Mouse (Mus musculus) CH12.LX (cell line): ENCODE results near the gene Cep97. TPM values are rescaled to one million over a fixed set of nuclear protein-coding genes. Genes with fewer than 3 reads are reported as not detected.

Experiments used
- DNase-seq: peaks from one replicate; pipeline ENCODE4 v3.0.0-alpha.2; 2013; ENCODE audit errors: extremely low read depth
- H3K27ac ChIP-seq: 2 replicates; pipeline ENCODE4 v1.5.1; 2012; ENCODE audit warnings: low read depth, mild to moderate bottlenecking, control low read depth, moderate library complexity; ENCODE audit not compliant: insufficient read depth
- H3K27me3 ChIP-seq: replicated peaks from 2 replicates; pipeline ENCODE3; 2012; ENCODE audit warnings: inconsistent platforms
- H3K36me3 ChIP-seq, 2 experiments: replicated peaks in 1 of 2; 2 replicates each; pipeline versions ENCODE3 to v1.6.1; 2012; ENCODE audit warnings: inconsistent platforms in 1 of 2, low read length in 1 of 2, mild to moderate bottlenecking in 1 of 2, mixed read lengths in 1 of 2, moderate library complexity in 1 of 2; ENCODE audit not compliant: control insufficient read depth in 1 of 2, insufficient read depth in 1 of 2
- H3K4me1 ChIP-seq, 2 experiments: 2 replicates each; pipeline ENCODE4 v1.6.1; 2012; ENCODE audit warnings: inconsistent platforms in 1 of 2, moderate library complexity in 1 of 2; ENCODE audit not compliant: insufficient read depth in 2 of 2, control insufficient read depth in 1 of 2
- H3K4me2 ChIP-seq: 2 replicates; pipeline ENCODE4 v1.6.1; 2012; ENCODE audit warnings: low read depth, mild to moderate bottlenecking, control low read depth; ENCODE audit not compliant: poor library complexity, insufficient read depth, severe bottlenecking
- H3K4me3 ChIP-seq, 3 experiments: fragments of 150-350 bp in 1 of 3; sonication (generic) in 1 of 3; replicated peaks in 1 of 3; 2 replicates each; pipeline versions ENCODE3 to v1.5.1; 2011 to 2012; ENCODE audit warnings: low read depth in 2 of 3, low read length in 2 of 3, mild to moderate bottlenecking in 2 of 3, moderate library complexity in 2 of 3, control low read depth in 1 of 3, improper control_type of control experiment in 1 of 3, inconsistent platforms in 1 of 3, mixed read lengths in 1 of 3; ENCODE audit not compliant: poor library complexity in 1 of 3
- H3K79me2 ChIP-seq: replicated peaks from 2 replicates; pipeline ENCODE4 v1.6.1; 2012; ENCODE audit warnings: mild to moderate bottlenecking, moderate library complexity; ENCODE audit not compliant: control insufficient read depth, poor library complexity, insufficient read depth, severe bottlenecking; ENCODE audit errors: extremely low read depth
- H3K9ac ChIP-seq: 2 replicates; pipeline ENCODE4 v1.6.1; 2012; ENCODE audit warnings: low read depth, mild to moderate bottlenecking, control low read depth, moderate library complexity; ENCODE audit not compliant: insufficient read depth
- H3K9me3 ChIP-seq: replicated peaks from 2 replicates; pipeline ENCODE3; 2012; ENCODE audit warnings: low read length, inconsistent platforms, mixed read lengths
- BHLHE40 ChIP-seq: IDR thresholded peaks from 2 replicates; pipeline ENCODE4 v1.6.1; 2011; ENCODE audit warnings: mild to moderate bottlenecking, low read depth, low read length, improper control_type of control experiment
- CHD1 ChIP-seq: IDR thresholded peaks from 2 replicates; pipeline ENCODE4 v1.6.1; 2012; ENCODE audit warnings: low read depth, low read length, improper control_type of control experiment, inconsistent platforms
- CHD2 ChIP-seq: IDR thresholded peaks from 2 replicates; pipeline ENCODE4 v1.6.1; 2011; ENCODE audit warnings: low read length, improper control_type of control experiment
- E2F4 ChIP-seq: IDR thresholded peaks from 2 replicates; pipeline ENCODE4 v1.6.1; 2011; ENCODE audit warnings: low read depth, low read length, improper control_type of control experiment; ENCODE audit not compliant: insufficient replicate concordance
- ELF1 ChIP-seq: IDR thresholded peaks from 2 replicates; pipeline ENCODE4 v1.6.1; 2014; ENCODE audit warnings: low read depth, mild to moderate bottlenecking, inconsistent platforms, low read length, improper control_type of control experiment
- EP300 ChIP-seq: IDR thresholded peaks from 2 replicates; pipeline ENCODE4 v1.6.1; 2011; ENCODE audit warnings: low read length, improper control_type of control experiment
- GABPA ChIP-seq: IDR thresholded peaks from 2 replicates; pipeline ENCODE4 v1.6.1; 2012; ENCODE audit warnings: low read depth, low read length, improper control_type of control experiment, inconsistent platforms; ENCODE audit not compliant: insufficient replicate concordance
- HCFC1 ChIP-seq: IDR thresholded peaks from 2 replicates; pipeline ENCODE4 v1.6.1; 2012; ENCODE audit warnings: low read depth, mild to moderate bottlenecking, inconsistent platforms, low read length, improper control_type of control experiment
- IRF4 ChIP-seq: IDR thresholded peaks from 2 replicates; pipeline ENCODE4 v1.6.1; 2014; ENCODE audit warnings: low read depth, mild to moderate bottlenecking, inconsistent platforms, low read length, improper control_type of control experiment
- JUN ChIP-seq: IDR thresholded peaks from 2 replicates; pipeline ENCODE4 v1.6.1; 2011; ENCODE audit warnings: low read depth, mild to moderate bottlenecking, low read length, improper control_type of control experiment, moderate library complexity; ENCODE audit not compliant: insufficient read depth
- KAT2A ChIP-seq: IDR thresholded peaks from 2 replicates; pipeline ENCODE4 v1.6.1; 2012; ENCODE audit warnings: low read length, improper control_type of control experiment, inconsistent platforms; ENCODE audit not compliant: insufficient replicate concordance
- MAFK ChIP-seq: IDR thresholded peaks from 2 replicates; pipeline ENCODE4 v1.6.1; 2011; ENCODE audit warnings: low read length, improper control_type of control experiment; ENCODE audit not compliant: insufficient replicate concordance
- MAX ChIP-seq: IDR thresholded peaks from 2 replicates; pipeline ENCODE4 v1.6.1; 2011; ENCODE audit warnings: low read length, improper control_type of control experiment
- MEF2A ChIP-seq: IDR thresholded peaks from 2 replicates; pipeline ENCODE4 v1.6.1; 2014; ENCODE audit warnings: low read depth, mild to moderate bottlenecking, inconsistent platforms, low read length, improper control_type of control experiment, borderline replicate concordance
- MXI1 ChIP-seq: IDR thresholded peaks from 2 replicates; pipeline ENCODE4 v1.6.1; 2011; ENCODE audit warnings: mild to moderate bottlenecking, low read depth, low read length, improper control_type of control experiment
- NELFE ChIP-seq: IDR thresholded peaks from 2 replicates; pipeline ENCODE4 v1.6.1; 2011; ENCODE audit warnings: low read depth, low read length, improper control_type of control experiment
- NRF1 ChIP-seq: IDR thresholded peaks from 2 replicates; pipeline ENCODE4 v1.6.1; 2014; ENCODE audit warnings: low read depth, mild to moderate bottlenecking, inconsistent platforms, low read length, improper control_type of control experiment, moderate library complexity
- POLR2A ChIP-seq: IDR thresholded peaks from 2 replicates; pipeline ENCODE4 v1.6.1; 2011; ENCODE audit warnings: low read depth, mild to moderate bottlenecking, improper control_type of control experiment, low read length
- POLR2AphosphoS2 ChIP-seq: IDR thresholded peaks from 2 replicates; pipeline ENCODE4 v1.6.1; 2011; ENCODE audit warnings: low read depth, low read length, improper control_type of control experiment
- RAD21 ChIP-seq: IDR thresholded peaks from 2 replicates; pipeline ENCODE4 v1.6.1; 2011; ENCODE audit warnings: low read depth, mild to moderate bottlenecking, low read length, improper control_type of control experiment, moderate library complexity
- RCOR1 ChIP-seq: conservative IDR thresholded peaks from 2 replicates; pipeline ENCODE4 v1.6.1; 2012; ENCODE audit warnings: low read depth, mild to moderate bottlenecking, inconsistent platforms, low read length, improper control_type of control experiment
- SIN3A ChIP-seq: IDR thresholded peaks from 2 replicates; pipeline ENCODE4 v1.6.1; 2012; ENCODE audit warnings: low read length, improper control_type of control experiment, inconsistent platforms
- SMC3 ChIP-seq: IDR thresholded peaks from 2 replicates; pipeline ENCODE4 v1.6.1; 2011; ENCODE audit warnings: low read depth, low read length, improper control_type of control experiment
- TBP ChIP-seq: conservative IDR thresholded peaks from 2 replicates; pipeline ENCODE4 v1.6.1; 2011; ENCODE audit warnings: low read depth, low read length, improper control_type of control experiment
- UBTF ChIP-seq: IDR thresholded peaks from 2 replicates; pipeline ENCODE4 v1.6.1; 2012; ENCODE audit warnings: low read depth, mild to moderate bottlenecking, inconsistent platforms, low read length, improper control_type of control experiment, moderate library complexity
- USF1 ChIP-seq: IDR thresholded peaks from 2 replicates; pipeline ENCODE4 v1.6.1; 2014; ENCODE audit warnings: low read depth, mild to moderate bottlenecking, inconsistent platforms, low read length, improper control_type of control experiment
- USF2 ChIP-seq: conservative IDR thresholded peaks from 2 replicates; pipeline ENCODE4 v1.6.1; 2011; ENCODE audit warnings: low read depth, low read length, improper control_type of control experiment
- ZKSCAN1 ChIP-seq: IDR thresholded peaks from 2 replicates; pipeline ENCODE4 v1.6.1; 2012; ENCODE audit warnings: low read depth, inconsistent platforms, low read length, improper control_type of control experiment, borderline replicate concordance
- ZMIZ1 ChIP-seq: IDR thresholded peaks from 2 replicates; pipeline ENCODE4 v1.6.1; 2012; ENCODE audit warnings: low read depth, mild to moderate bottlenecking, inconsistent platforms, low read length, improper control_type of control experiment
- ZNF384 ChIP-seq: IDR thresholded peaks from 2 replicates; pipeline ENCODE4 v1.6.1; 2012; ENCODE audit warnings: low read depth, low read length, improper control_type of control experiment, inconsistent platforms
- dilution Hi-C: fragments of 300-500 bp; cut with MboI; formaldehyde crosslinking; loops from 2 replicates; pipeline ENCODE4 v1.14.3; 2020; ENCODE audit warnings: low sequenced_read_pairs; ENCODE audit not compliant: extremely low pct_unique_long_range_greater_than_20kb, extremely low pct_ligation_motif_present
- in situ Hi-C: fragments of 300-500 bp; cut with MboI; formaldehyde crosslinking; loops from 3 replicates; pipeline ENCODE4 v1.14.3; 2019; ENCODE audit warnings: low sequenced_read_pairs, low pct_ligation_motif_present, low pct_unique_long_range_greater_than_20kb, mixed read lengths
- polyA plus RNA-seq: library from polyadenylated mRNA; unstranded; fragments of >175 nt; gene quantifications from 2 replicates; pipeline ENCODE4 v1.2.1, GENCODE M21; 2012; ENCODE audit warnings: low read depth; ENCODE audit not compliant: insufficient read length
- total RNA-seq, 2 experiments: library from RNA; depleted of rRNA; stranded (reverse); fragments of 300-350 nt in 1 of 2; fragments of >200 nt in 1 of 2; gene quantifications; 2 replicates each; pipeline ENCODE4 v1.2.3; 2012 to 2014

The Cep97 gene
- total and polyA plus RNA-seq, 3 experiments: 19.2 to 27.5 (median 24.9) TPM

- Histone ChIP-seq H3K4me2 (peak overlapping the region; percentile 82), H3K4me1 (peaks cover 3 to 47% of the 10 kb centered on the region in 2 experiments), H3K9me3 (no peaks in the 10 kb centered on the region), H3K4me3 (peak overlapping the region; percentile 78 to 99 (median 98)), H3K36me3 (peaks cover 20 to 54% of the 10 kb centered on the region in 2 experiments), H3K9ac (peak overlapping the region; percentile 22), H3K27me3 (no peaks in the 10 kb centered on the region), H3K79me2 (peaks cover 80% of the 10 kb centered on the region), H3K27ac (no peak overlapping the region)
- peak; percentile 57 for DNase-seq
- in situ Hi-C loops: loop anchor here (10.0 kb wide), 1 partner anchor 90 kb away; no protein-coding TSS in a partner anchor
- dilution Hi-C loops: no loop called here
- no peak for TF ChIP-seq USF2
- peak; percentile 38; the same call in 1 of the 2 replicates for TF ChIP-seq IRF4
- 0 out of 2 replicates have a peak, but pooled peaks have one; percentile 34 for TF ChIP-seq MAX
- no peak for TF ChIP-seq ZMIZ1
- peak; percentile 13; the same call in 1 of the 2 replicates for TF ChIP-seq EP300
- TF ChIP-seq BHLHE40: peak; percentile 92
- TF ChIP-seq MXI1: peak; percentile 35; the same call in 1 of the 2 replicates
Observed at GRCm38 (mm10) chr16:55974903-55975285, 40.2 kb upstream of the Cep97 start.

- peaks cover 25 to 55% of the 10 kb centered on the region in 2 experiments for H3K36me3 ChIP-seq
- peak; percentile 89 for DNase-seq
- TF ChIP-seq ZNF384 (no peak), USF2 (no peak), NELFE (peak; percentile 49; the same call in 1 of the 2 replicates), POLR2A (peak; percentile 69), SIN3A (peak; percentile 68), SMC3 (no peak), BHLHE40 (no peak), MAFK (no peak), RCOR1 (no peak), ELF1 (peak; percentile 56; the same call in 1 of the 2 replicates), TBP (0 out of 2 replicates have a peak, but pooled peaks have one; percentile 17), CHD2 (no peak; the same call in 1 of the 2 replicates), USF1 (no peak), NRF1 (peak; percentile 56), GABPA (no peak), ZKSCAN1 (no peak), IRF4 (peak; percentile 28; the same call in 1 of the 2 replicates), CHD1 (peak; percentile 14; the same call in 1 of the 2 replicates), E2F4 (no peak), MEF2A (no peak), JUN (no peak), UBTF (peak; percentile 85), RAD21 (no peak), HCFC1 (peak; percentile 71), KAT2A (0 out of 2 replicates have a peak, but pooled peaks have one; percentile 37), ZMIZ1 (peak; percentile 59), POLR2AphosphoS2 (no peak), MAX (0 out of 2 replicates have a peak, but pooled peaks have one; percentile 7)
Observed at GRCm38 (mm10) chr16:55974256-55974902, 39.7 kb upstream of the Cep97 start.

More at GRCm38 (mm10) chr16:55974256-55974902, 39.7 kb upstream of the Cep97 start:
- dilution Hi-C loops (no loop called here), in situ Hi-C loops (loop anchor here (10.0 kb wide), 1 partner anchor 90 kb away; no protein-coding TSS in a partner anchor)
- Histone ChIP-seq H3K27me3 (no peaks in the 10 kb centered on the region), H3K4me3 (peak overlapping the region; percentile 78 to 99 (median 98)), H3K9me3 (no peaks in the 10 kb centered on the region), H3K9ac (peak overlapping the region; percentile 91), H3K4me2 (peak overlapping the region; percentile 82; the same call in 1 of the 2 replicates), H3K79me2 (peaks cover 81% of the 10 kb centered on the region), H3K4me1 (peaks cover 3 to 52% of the 10 kb centered on the region in 2 experiments), H3K27ac (peak overlapping the region; percentile 83)
